Mouse (Mus musculus): ENCODE measurements around the gene Ror1.

DNA sequence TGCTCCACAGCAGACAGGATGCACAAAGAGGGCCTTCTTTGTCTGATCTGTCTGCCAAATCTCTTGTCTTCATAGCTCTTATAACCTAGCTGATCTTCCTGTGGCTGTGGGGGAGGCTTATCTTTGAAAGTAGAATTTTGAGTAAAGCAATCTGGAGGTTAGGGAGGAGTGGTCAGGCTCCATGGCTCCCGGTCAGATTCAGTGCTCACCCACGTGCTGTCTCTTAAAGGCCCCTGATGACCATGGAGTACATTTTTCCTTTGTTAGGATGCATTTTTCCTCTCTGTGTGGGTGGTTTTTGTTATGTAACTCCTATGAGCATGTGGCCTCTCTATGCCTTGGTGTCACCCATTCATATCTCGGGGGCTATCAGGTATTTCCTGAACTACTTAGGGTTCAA, 71.3 kb downstream of the Ror1 start:
- TF ChIP-seq ZNF384 (IDR thresholded peaks at IDR 0.05; ENCODE audit: low read depth, low read length) (no peak), HCFC1 (IDR thresholded peaks at IDR 0.05; ENCODE audit: borderline replicate concordance, insufficient read depth, low read length) (no peak), CHD2 (IDR thresholded peaks at IDR 0.05; ENCODE audit: low read depth, low read length) (no peak)
